Mouse (Mus musculus) limb, embryonic 12.5 days (tissue): ENCODE data around the gene Ptprj. TPM values are rescaled to one million over a fixed set of nuclear protein-coding genes. Genes with fewer than 3 reads are reported as not detected.
A peak's percentile ranks its signal among the peaks of the same experiment; 100 is the strongest.

ENCODE experiments used
- ATAC-seq: fragments of 200-750 bp; cut with Nextera tagmentation; 2 replicates; pipeline ENCODE4 v1.8.0; 2017; ENCODE audit warnings: low read depth, moderate TSS enrichment; ENCODE audit not compliant: insufficient number of reproducible peaks, insufficient read depth, low FRiP score, low TSS enrichment
- H3K27ac ChIP-seq: fragments of 300-500 bp; sonication (generic); 2 replicates; pipeline ENCODE4 v1.5.1; 2016; ENCODE audit warnings: mild to moderate bottlenecking, moderate library complexity
- H3K27me3 ChIP-seq: fragments of 300-500 bp; sonication (generic); 2 replicates; pipeline ENCODE4 v1.6.1; 2016; ENCODE audit warnings: mild to moderate bottlenecking, moderate library complexity
- H3K36me3 ChIP-seq: fragments of 300-500 bp; sonication (generic); 2 replicates; pipeline ENCODE4 v1.6.1; 2016; ENCODE audit warnings: mild to moderate bottlenecking, moderate library complexity
- H3K4me1 ChIP-seq: fragments of 300-500 bp; sonication (generic); replicated peaks from 2 replicates; pipeline ENCODE4 v1.6.1; 2016
- H3K4me2 ChIP-seq: fragments of 300-500 bp; sonication (generic); 2 replicates; pipeline ENCODE4 v1.6.1; 2016; ENCODE audit warnings: mild to moderate bottlenecking, moderate library complexity
- H3K4me3 ChIP-seq: fragments of 300-500 bp; sonication (generic); replicated peaks from 2 replicates; pipeline ENCODE4 v1.5.1; 2016; ENCODE audit warnings: mild to moderate bottlenecking
- H3K9ac ChIP-seq: fragments of 300-500 bp; sonication (generic); replicated peaks from 2 replicates; pipeline ENCODE4 v1.6.1; 2016; ENCODE audit warnings: mild to moderate bottlenecking, moderate library complexity
- H3K9me3 ChIP-seq: fragments of 300-500 bp; sonication (generic); 2 replicates; pipeline ENCODE4 v1.6.1; 2016; ENCODE audit warnings: mild to moderate bottlenecking, moderate library complexity
- WGBS: fragments of 180-500 bp; shearing (Covaris S2); methylation state at CpG from one replicate; pipeline ENCODE4 v1.1.7; 2016; 5-methylcytosine and 5-hydroxymethylcytosine counted together
- polyA plus RNA-seq: library from polyadenylated mRNA; unstranded; fragments of >200 nt; fragmentation: Nextera tagmentation; extraction: Ambion mirVana; gene quantifications from 2 replicates; pipeline ENCODE4 v1.2.1, GENCODE M21; 2016

Ptprj gene
- 1.3 and 1.5 TPM in 2 replicates for polyA plus RNA-seq

DNA sequence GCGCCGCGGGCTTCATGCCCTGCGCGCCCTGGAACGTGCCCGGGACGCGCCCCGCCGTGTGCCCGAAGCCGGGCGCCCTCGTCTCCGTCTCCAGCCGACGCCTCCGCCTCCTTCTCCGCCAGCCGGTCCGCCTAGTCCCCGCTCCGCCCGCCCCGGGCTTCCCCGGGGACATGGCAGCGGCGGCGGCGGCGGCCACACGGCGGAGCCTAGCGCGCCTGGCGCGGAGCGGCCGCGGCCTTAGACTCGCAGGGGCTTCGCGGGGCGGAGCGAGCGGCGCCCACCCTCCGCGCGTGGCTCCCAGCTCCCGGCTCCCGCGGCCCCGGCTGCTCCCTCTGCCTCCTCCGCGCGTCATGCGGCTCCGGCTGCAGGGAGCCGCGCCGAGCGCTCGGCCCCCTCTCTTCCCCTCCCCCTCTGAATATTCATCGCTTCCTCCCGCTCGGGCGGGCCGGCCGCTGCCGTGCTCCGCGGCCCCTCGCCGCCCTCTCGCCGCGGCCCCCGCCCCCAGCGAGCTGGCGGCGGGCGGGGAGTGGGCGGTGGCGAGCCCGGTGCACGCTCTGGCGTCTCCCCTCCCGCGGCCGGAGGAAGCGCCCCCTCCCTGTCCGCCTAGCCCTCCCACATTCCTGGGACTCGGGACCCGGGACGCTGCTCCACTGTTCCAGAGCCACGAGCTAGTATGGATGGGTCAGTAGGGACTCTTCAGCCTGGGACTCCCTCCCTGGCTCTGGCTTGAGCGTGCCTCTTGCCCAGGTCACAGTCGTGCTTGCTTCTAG is at the start of gene Ptprj:
Gene Ptprj (minus strand): TSS at position 412 of the 770 bp plus-strand sequence.
- peak within 1 kb of the TSS; percentile 84 for H3K4me3 ChIP-seq
- peak within 1 kb of the TSS; percentile 78 for H3K9ac ChIP-seq
- peaks cover 30% of the 10 kb centered on the region for H3K27me3 ChIP-seq
- under 1% methylated on average over 92 of the region's 100 CpGs for WGBS
- peak; percentile 82 for ATAC-seq
- no peaks in the 10 kb centered on the region for H3K9me3 ChIP-seq
- peaks cover 10% of the 10 kb centered on the region; the same call in 1 of the 2 replicates for H3K4me1 ChIP-seq
- no peaks in the 10 kb centered on the region for H3K36me3 ChIP-seq
- peak within 1 kb of the TSS; percentile 72 for H3K27ac ChIP-seq
- peak within 1 kb of the TSS; percentile 96 for H3K4me2 ChIP-seq

DNA sequence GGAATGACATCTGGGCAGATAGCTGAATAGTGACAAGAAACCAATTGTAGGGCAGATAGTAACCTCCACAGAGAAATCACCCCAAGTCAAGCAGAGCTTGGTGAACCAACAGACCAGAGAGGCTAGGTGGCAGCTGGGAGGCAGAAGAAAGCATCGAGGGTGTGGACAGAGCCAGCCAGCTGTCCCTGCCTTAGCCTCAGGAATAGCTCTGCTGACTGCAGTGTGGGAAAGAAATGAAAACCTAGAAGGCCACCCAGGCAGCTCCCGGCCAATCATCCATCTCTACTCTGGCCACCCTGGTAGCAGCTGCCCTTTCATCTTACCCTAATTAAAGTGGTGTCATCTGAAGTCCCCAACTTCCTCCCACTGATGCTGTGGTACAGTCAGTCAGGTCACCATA is 49.1 kb upstream of the Ptprj start:
- Histone ChIP-seq H3K36me3 (no peaks in the 10 kb centered on the region), H3K4me2 (no peak overlapping the region), H3K4me1 (no peaks in the 10 kb centered on the region), H3K9ac (no peak overlapping the region), H3K4me3 (no peak overlapping the region), H3K9me3 (no peaks in the 10 kb centered on the region), H3K27me3 (peaks cover 61% of the 10 kb centered on the region), H3K27ac (no peak overlapping the region)
- WGBS, result 10% methylated on average over 2 of the region's 2 CpGs
- ATAC-seq, result no peak

DNA sequence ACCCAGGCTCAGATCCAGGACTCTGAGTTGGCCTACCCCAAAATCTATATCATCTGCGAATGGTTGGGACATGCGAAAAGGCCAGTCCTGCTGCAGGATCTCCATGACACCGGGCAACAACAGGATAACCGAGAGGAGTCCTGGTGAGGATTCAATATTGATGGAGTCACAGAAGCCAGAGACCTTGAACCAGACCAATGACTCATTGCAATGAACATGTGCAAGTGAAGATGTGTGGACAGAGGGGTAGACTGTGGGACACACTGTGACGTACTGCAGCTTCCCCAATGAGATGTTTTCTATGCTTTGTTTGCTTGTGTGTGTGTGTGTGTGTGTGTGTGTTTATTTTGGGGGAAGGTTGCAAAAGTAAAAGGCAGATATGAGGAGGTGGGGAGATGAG is 47.8 kb upstream of the Ptprj start:
- Histone ChIP-seq H3K27me3 (peaks cover 52% of the 10 kb centered on the region), H3K9ac (no peak overlapping the region), H3K27ac (no peak overlapping the region), H3K4me2 (no peak overlapping the region), H3K9me3 (no peaks in the 10 kb centered on the region), H3K4me3 (no peak overlapping the region), H3K4me1 (no peaks in the 10 kb centered on the region), H3K36me3 (no peaks in the 10 kb centered on the region)
- no peak for ATAC-seq
- WGBS, result 91% methylated on average over 5 of the region's 5 CpGs

DNA sequence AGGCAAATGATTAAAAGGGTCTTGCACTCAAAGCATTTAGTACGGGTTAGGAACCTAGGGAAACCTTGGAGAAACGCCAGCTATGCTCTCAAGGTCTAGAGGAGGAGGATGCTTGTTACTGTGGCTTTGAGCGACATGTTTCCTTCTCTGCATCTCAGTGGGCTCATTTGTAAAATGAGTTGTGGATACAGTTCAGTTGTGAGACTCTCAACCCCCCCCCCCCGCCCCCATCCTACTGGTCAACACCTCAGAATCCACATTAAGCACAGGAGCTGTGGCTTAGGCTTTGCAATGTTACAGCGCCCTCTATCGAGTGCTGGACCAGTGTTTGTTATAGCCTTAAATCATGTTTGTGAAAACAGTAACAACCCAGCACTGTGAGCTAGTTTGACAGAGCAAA is 44.5 kb upstream of the Ptprj start:
- Histone ChIP-seq H3K4me3 (no peak overlapping the region), H3K4me2 (no peak overlapping the region), H3K9me3 (no peaks in the 10 kb centered on the region), H3K4me1 (no peaks in the 10 kb centered on the region), H3K9ac (no peak overlapping the region), H3K27ac (no peak overlapping the region), H3K36me3 (no peaks in the 10 kb centered on the region), H3K27me3 (peaks cover 33% of the 10 kb centered on the region)
- WGBS, result 10% methylated on average over 6 of the region's 6 CpGs
- no peak for ATAC-seq

DNA sequence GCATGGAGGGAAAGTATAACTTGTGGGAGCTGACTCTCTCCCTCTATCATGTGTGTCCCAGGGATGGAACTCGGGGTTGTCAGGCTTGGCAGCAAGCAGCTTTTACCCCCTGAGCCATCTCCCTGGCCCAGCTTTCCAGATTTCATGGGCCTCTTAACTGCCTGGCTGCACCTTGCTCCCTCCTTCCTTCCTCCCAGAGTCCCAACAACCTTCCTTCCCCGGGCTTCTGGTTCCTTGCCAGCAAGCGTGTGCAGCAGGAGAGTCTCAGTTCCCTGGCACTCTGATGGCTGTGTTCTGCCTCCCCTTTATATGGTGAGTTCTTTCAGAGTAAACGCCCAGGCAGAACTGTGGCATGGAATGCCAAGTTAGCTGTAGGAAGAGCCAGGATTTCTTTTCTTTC is 43.9 kb upstream of the Ptprj start:
- Histone ChIP-seq H3K27ac (no peak overlapping the region), H3K4me1 (no peaks in the 10 kb centered on the region), H3K4me2 (no peak overlapping the region), H3K9me3 (no peaks in the 10 kb centered on the region), H3K27me3 (peaks cover 33% of the 10 kb centered on the region), H3K9ac (no peak overlapping the region), H3K36me3 (no peaks in the 10 kb centered on the region), H3K4me3 (no peak overlapping the region)
- ATAC-seq, result no peak
- 38% methylated on average over 4 of the region's 4 CpGs for WGBS

DNA sequence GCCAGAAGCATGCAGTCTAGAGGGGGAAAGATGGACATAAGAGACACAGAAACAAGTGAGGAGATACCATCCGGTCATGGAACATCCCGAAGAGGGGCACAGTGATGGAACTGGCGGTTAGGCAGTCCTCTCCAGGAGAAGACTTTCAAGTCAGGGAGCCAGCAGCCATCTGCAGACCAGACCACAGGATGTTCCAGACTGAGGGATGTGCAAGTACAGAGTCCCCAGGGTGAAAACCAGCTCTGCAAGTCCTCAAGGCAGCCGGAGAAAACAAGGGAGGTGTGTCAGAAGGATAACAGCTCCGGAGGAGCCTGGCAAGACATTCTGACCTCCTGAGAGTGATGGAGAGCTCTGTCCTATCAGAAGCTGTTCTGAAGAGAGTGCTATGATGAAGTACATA is 40.4 kb upstream of the Ptprj start:
- no peak for ATAC-seq
- H3K4me1 ChIP-seq, result no peaks in the 10 kb centered on the region
- H3K27me3 ChIP-seq, result peaks cover 23% of the 10 kb centered on the region
- no peak overlapping the region for H3K27ac ChIP-seq
- H3K9me3 ChIP-seq, result no peaks in the 10 kb centered on the region
- H3K4me3 ChIP-seq, result no peak overlapping the region
- no peak overlapping the region for H3K4me2 ChIP-seq
- WGBS, result 78% methylated on average over 5 of the region's 5 CpGs
- H3K36me3 ChIP-seq, result no peaks in the 10 kb centered on the region
- no peak overlapping the region for H3K9ac ChIP-seq

DNA sequence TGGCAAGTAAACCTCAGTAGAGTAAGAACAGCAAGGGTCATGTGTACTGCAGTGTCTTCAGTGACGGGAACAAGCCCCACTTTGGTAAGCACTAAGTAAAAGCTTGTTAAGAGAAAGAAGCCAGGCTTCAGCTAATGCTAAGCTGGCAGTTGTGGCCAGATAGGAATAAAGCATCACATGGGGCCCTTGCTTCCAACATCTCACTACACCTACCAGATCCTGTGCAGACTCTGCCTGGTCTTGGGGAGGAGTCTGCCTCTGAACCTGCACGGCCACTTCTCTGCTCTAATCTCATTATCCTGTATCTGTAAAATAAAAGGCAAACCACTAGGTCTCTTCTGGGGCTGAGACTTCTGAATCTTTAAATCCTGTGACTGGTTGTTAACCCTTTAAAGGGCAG is 39.2 kb upstream of the Ptprj start:
- H3K36me3 ChIP-seq, result no peaks in the 10 kb centered on the region
- no peaks in the 10 kb centered on the region for H3K9me3 ChIP-seq
- H3K4me1 ChIP-seq, result no peaks in the 10 kb centered on the region
- H3K9ac ChIP-seq, result no peak overlapping the region
- no peak overlapping the region for H3K27ac ChIP-seq
- H3K4me3 ChIP-seq, result no peak overlapping the region
- peaks cover 23% of the 10 kb centered on the region for H3K27me3 ChIP-seq
- 47% methylated on average over 2 of the region's 2 CpGs for WGBS
- H3K4me2 ChIP-seq, result no peak overlapping the region
- no peak for ATAC-seq

DNA sequence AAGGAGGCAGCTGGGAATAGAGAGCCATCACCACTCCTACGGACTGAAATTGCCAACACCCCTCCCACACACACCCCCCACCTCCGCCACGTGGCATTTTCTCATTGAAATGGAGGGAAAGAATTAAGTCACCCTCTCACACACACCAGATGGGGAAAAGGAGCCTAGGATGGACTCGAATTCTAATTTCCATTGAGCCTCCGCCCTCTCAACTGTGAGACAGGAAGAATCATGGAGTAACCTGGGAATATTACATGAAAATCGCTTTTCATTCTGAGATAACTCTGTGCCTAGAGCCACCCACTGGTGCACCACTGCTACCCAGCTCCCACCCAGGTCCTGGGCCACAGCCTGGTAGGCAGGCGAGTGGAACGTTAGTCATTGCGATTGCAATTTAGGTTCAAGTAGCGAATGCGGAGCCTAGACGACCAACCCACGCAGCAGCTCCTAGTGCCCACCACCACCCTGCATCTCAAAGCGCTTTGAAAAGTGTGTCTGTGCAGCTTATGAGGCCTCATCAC is 34.3 kb upstream of the Ptprj start:
- 84% methylated on average over 14 of the region's 14 CpGs for WGBS
- Histone ChIP-seq H3K4me2 (no peak overlapping the region), H3K4me3 (no peak overlapping the region), H3K9me3 (no peaks in the 10 kb centered on the region), H3K27ac (no peak overlapping the region), H3K27me3 (0 out of 2 replicates have a peak, but pooled peaks cover 3% of the 10 kb centered on the region), H3K4me1 (no peaks in the 10 kb centered on the region), H3K36me3 (no peaks in the 10 kb centered on the region), H3K9ac (no peak overlapping the region)
- ATAC-seq, result no peak

DNA sequence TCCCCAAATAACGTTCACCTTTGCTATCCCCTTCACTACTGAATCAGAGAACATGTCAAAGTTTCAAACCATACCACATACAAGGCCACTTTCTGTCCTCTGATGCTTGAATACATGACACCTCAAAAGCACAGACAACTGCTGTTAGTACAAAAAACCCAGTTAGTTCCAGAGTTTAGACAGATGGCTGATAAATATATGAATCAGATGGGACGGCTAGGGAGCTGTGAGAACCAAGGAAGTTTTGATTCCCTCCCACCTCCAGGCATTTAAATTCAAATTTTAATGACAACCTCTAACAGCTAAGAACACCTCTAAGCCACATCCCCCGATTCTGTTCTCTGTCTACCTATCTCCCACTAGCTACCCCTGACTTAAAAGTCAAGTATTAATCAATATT is 33.1 kb upstream of the Ptprj start:
- H3K4me2 ChIP-seq, result no peak overlapping the region
- no peaks in the 10 kb centered on the region for H3K36me3 ChIP-seq
- no peak for ATAC-seq
- H3K9ac ChIP-seq, result no peak overlapping the region
- 81% methylated on average over 3 of the region's 3 CpGs for WGBS
- H3K4me3 ChIP-seq, result no peak overlapping the region
- no peak overlapping the region for H3K27ac ChIP-seq
- no peaks in the 10 kb centered on the region for H3K9me3 ChIP-seq
- no peaks in the 10 kb centered on the region for H3K4me1 ChIP-seq
- no peaks in the 10 kb centered on the region for H3K27me3 ChIP-seq

DNA sequence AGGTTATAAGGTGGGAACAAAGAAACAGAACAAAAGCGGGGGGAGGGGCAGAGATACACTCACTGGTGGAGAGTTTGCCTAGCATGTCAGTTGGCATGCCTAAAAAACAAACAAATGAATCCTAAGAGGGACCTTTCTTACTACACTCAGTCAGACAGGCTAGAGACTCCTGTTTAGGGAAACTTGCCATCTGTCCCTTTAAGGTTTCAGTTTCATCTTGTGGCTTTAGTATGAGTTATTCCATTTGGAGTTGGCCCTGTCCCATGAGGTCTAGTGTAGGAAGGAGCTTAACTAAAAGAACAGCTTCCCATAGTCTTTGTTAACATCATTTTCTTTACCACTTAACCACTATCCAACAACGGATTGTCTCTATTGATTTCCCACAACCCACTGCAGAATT is 32.6 kb upstream of the Ptprj start:
- Histone ChIP-seq H3K9ac (no peak overlapping the region), H3K36me3 (no peaks in the 10 kb centered on the region), H3K27me3 (no peaks in the 10 kb centered on the region), H3K4me2 (no peak overlapping the region), H3K9me3 (no peaks in the 10 kb centered on the region), H3K4me3 (no peak overlapping the region), H3K4me1 (no peaks in the 10 kb centered on the region), H3K27ac (no peak overlapping the region)
- ATAC-seq, result no peak
- 84% methylated on average over 2 of the region's 2 CpGs for WGBS

DNA sequence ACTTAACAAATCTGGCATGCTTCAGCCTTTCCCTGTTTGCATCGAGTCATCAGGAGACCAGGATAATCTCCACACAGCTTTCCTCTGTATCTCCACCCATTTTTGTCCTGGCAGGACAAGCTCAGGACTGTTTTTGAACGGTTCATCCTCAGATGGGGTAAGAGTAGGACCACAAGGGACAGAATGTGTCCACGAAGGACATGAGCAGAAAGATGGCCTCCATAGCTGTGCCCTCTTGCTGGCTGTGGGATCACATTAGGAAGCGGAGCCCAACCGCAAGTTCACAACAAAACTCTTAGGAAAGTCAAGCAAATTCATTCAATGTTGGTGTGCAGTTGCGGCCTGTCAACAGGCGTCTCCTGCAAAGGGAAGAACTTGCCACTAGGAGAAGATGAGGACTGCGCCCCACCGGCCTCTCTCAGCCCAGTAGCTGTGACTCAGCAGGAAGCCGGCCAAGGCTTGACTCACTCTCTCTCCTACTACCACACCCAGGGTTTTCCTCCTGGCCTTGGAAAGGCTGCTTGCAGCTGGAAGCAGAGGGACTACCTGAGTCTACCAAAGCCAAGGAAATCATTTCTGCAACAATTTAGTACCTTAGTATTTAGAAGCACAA is 31.6 kb upstream of the Ptprj start:
- Histone ChIP-seq H3K9me3 (no peaks in the 10 kb centered on the region), H3K4me2 (no peak overlapping the region), H3K27ac (no peak overlapping the region), H3K4me1 (no peaks in the 10 kb centered on the region), H3K9ac (no peak overlapping the region), H3K27me3 (no peaks in the 10 kb centered on the region), H3K4me3 (no peak overlapping the region), H3K36me3 (no peaks in the 10 kb centered on the region)
- ATAC-seq, result no peak
- WGBS, result 83% methylated on average over 10 of the region's 10 CpGs
